8 mouse cellular contexts compared by ENCODE assay signal in the genomic region with DNA sequence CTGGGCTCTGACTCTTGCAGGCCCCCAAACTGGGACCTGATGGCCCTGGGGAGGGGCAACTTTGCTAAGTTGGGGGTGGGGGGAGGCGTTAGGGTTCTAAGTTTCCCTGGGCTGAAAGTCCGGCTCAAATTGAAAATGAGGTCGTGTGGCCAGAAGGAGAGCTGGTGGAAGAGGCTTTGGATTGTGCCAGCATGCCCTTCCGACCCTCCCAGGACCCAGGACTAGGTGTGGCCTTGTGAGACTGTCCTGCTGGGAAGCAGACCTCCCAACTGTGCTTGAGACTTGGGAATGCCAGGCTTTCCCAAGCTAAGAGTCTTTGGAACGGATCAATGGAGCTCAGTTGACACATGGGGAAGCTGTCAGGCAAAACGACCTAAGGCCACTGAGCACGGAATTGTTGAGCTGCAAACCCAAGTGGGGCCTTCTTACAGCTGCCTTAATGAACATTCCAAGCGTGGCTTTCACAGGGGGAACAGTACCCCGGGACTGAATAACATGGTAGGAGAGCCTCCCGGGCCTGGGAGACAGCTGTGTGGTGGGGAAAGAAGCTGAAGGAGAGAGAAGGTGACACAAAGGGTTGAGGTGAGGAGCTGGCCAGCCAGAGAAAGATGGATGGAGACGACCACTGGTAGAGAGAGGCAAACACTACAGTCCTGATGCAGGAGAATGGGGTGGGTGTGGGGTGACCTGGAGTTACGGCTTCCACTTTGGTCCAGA. TPM values are rescaled to one million over a fixed set of nuclear protein-coding genes. Genes with fewer than 3 reads are reported as not detected.
DNase-seq lines count a peak whose midpoint lies in the region; ATAC-seq and TF ChIP-seq lines count a peak whose summit lies in the region.

No protein-coding gene starts in this region.

- H3K4me1 ChIP-seq in E14TG2a.4 (replicated peaks; ENCODE audit: low read depth, low read length), result peaks cover 75% of the 10 kb centered on the region
- H3K4me1 ChIP-seq in embryonic facial prominence, embryonic 11.5 days (ENCODE audit: control insufficient read depth, insufficient read depth, low read length), result peaks cover 8% of the 10 kb centered on the region; the same call in 1 of the 2 replicates
- H3K4me1 ChIP-seq in liver, embryonic 16.5 days (ENCODE audit: control insufficient read depth, low read depth, low read length), result peaks cover 25% of the 10 kb centered on the region

- H3K27me3 ChIP-seq in E14TG2a.4 (ENCODE audit: insufficient read depth, low read length), result peaks cover 18% of the 10 kb centered on the region
- H3K27me3 ChIP-seq in embryonic facial prominence, embryonic 11.5 days (ENCODE audit: control insufficient read depth, insufficient read depth, low read length), result no peaks in the 10 kb centered on the region; the same call in 1 of the 2 replicates
- H3K27me3 ChIP-seq in liver, embryonic 16.5 days (ENCODE audit: control insufficient read depth, insufficient read depth, low read depth, low read length), result peaks cover 7% of the 10 kb centered on the region; the same call in 1 of the 2 replicates

- H3K9ac ChIP-seq in embryonic facial prominence, embryonic 11.5 days (replicated peaks; ENCODE audit: low read length), result no peak overlapping the region
- no peak overlapping the region for H3K9ac ChIP-seq in liver, embryonic 16.5 days (ENCODE audit: low read depth, low read length)

- H3K9me3 ChIP-seq in E14TG2a.4 (ENCODE audit: low read length), result no peaks in the 10 kb centered on the region
- no peaks in the 10 kb centered on the region for H3K9me3 ChIP-seq in embryonic facial prominence, embryonic 11.5 days (replicated peaks; ENCODE audit: control insufficient read depth, low read length)
- H3K9me3 ChIP-seq in liver, embryonic 16.5 days (replicated peaks; ENCODE audit: control insufficient read depth, low read length), result no peaks in the 10 kb centered on the region

- peak overlapping the region; percentile 82 for H3K4me3 ChIP-seq in E14TG2a.4 (replicated peaks; ENCODE audit: low read length)
- no peak overlapping the region for H3K4me3 ChIP-seq in embryonic facial prominence, embryonic 11.5 days (ENCODE audit: low read depth, low read length)
- H3K4me3 ChIP-seq in liver, embryonic 16.5 days (ENCODE audit: low read depth, low read length), result no peak overlapping the region

- H3K4me2 ChIP-seq in embryonic facial prominence, embryonic 11.5 days (ENCODE audit: low read depth, low read length), result peak overlapping the region; percentile 93
- peak overlapping the region; percentile 66 for H3K4me2 ChIP-seq in liver, embryonic 16.5 days (ENCODE audit: low read depth, low read length)

- no peak for DNase-seq in embryonic facial prominence, embryonic 11.5 days (ENCODE audit: low spot score)
- DNase-seq in induced T-regulatory cell, adult 2 months (ENCODE audit: low read depth), result peak; percentile 38
- DNase-seq in yolk sac, embryonic 10.5 days (ENCODE audit: low spot score), result no peak
- DNase-seq in testis, postnatal 14 days (ENCODE audit: low spot score), result no peak
- DNase-seq in gastrocnemius, postnatal 10 days, result no peak
- no peak for DNase-seq in cerebellum, adult 11 months

- no peak overlapping the region for H3K27ac ChIP-seq in embryonic facial prominence, embryonic 11.5 days (replicated peaks; ENCODE audit: low read depth, low read length)
- no peak overlapping the region for H3K27ac ChIP-seq in liver, embryonic 16.5 days (ENCODE audit: low read length)

- ATAC-seq in embryonic facial prominence, embryonic 11.5 days (replicated peaks; ENCODE audit: insufficient number of reproducible peaks, low FRiP score, low TSS enrichment, low read depth), result no peak
- no peak; the same call in 1 of the 2 replicates for ATAC-seq in liver, embryonic 16.5 days (ENCODE audit: low read depth)

- WGBS in embryonic facial prominence, embryonic 11.5 days, result 38% methylated on average over 12 of the region's 12 CpGs
- 51% methylated on average over 12 of the region's 12 CpGs for WGBS in liver, embryonic 16.5 days (ENCODE audit: insufficient replicate concordance)

- peaks cover 70% of the 10 kb centered on the region for H3K36me3 ChIP-seq in E14TG2a.4 (ENCODE audit: insufficient read depth, low read length)
- peaks cover 2% of the 10 kb centered on the region; the same call in 1 of the 2 replicates for H3K36me3 ChIP-seq in embryonic facial prominence, embryonic 11.5 days (replicated peaks; ENCODE audit: control insufficient read depth, insufficient read depth, low read depth, low read length)
- no peaks in the 10 kb centered on the region for H3K36me3 ChIP-seq in liver, embryonic 16.5 days (ENCODE audit: control insufficient read depth, insufficient read depth)

- no peak for TF ChIP-seq CTCF in E14TG2a.4 (conservative IDR thresholded peaks at IDR 0.05; ENCODE audit: low read length)

RNA-seq across cellular contexts. Expression of a gene that starts 11.7 kb away (rescaled TPM):
- polyA plus RNA-seq in embryonic facial prominence, embryonic 11.5 days (2014; fragmentation: Nextera tagmentation; extraction: Ambion mirVana), result 2.2 and 2.5 TPM in 2 replicates
- 2.3 and 3.3 TPM in 2 replicates for polyA plus RNA-seq in liver, embryonic 16.5 days (2015; fragmentation: Nextera tagmentation; extraction: Ambion mirVana)
- 1 to 10 TPM; 2.0 to 2.6 TPM for total RNA-seq in gastrocnemius, postnatal 10 days (2021)

RNA-seq across cellular contexts. Expression of a gene that starts 29.9 kb away (rescaled TPM):
- polyA plus RNA-seq in embryonic facial prominence, embryonic 11.5 days (2014; fragmentation: Nextera tagmentation; extraction: Ambion mirVana), result 11.8 and 15.1 TPM in 2 replicates
- polyA plus RNA-seq in liver, embryonic 16.5 days (2015; fragmentation: Nextera tagmentation; extraction: Ambion mirVana), result 16.7 and 19.5 TPM in 2 replicates
- 1 to 10 TPM; 9.2 to 9.8 TPM for total RNA-seq in gastrocnemius, postnatal 10 days (2021)

RNA-seq across cellular contexts. Expression of a gene that starts 45.2 kb away (rescaled TPM):
- 36.2 and 45.5 TPM in 2 replicates for polyA plus RNA-seq in embryonic facial prominence, embryonic 11.5 days (2014; fragmentation: Nextera tagmentation; extraction: Ambion mirVana)
- polyA plus RNA-seq in liver, embryonic 16.5 days (2015; fragmentation: Nextera tagmentation; extraction: Ambion mirVana), result 10.4 and 12.1 TPM in 2 replicates
- 10 to 100 TPM; 42.0 to 47.5 TPM for total RNA-seq in gastrocnemius, postnatal 10 days (2021)
